In genomic region chr11:102578341-102579118, GRCm38 (mm10) we compare ENCODE assay signal across 8 mouse cellular contexts. TPM values are rescaled to one million over a fixed set of nuclear protein-coding genes. Genes with fewer than 3 reads are reported as not detected.
A peak's percentile ranks its signal among the peaks of the same experiment; 100 is the strongest.
DNase-seq lines count a peak whose midpoint lies in the region.

No protein-coding gene starts in this region.

- DNase-seq in 3134 (ENCODE audit: extremely low read depth, insufficient read length, low spot score) (peak; percentile 73), liver (peak; percentile 88)
- peak; percentile 81 to 86 for DNase-seq in adrenal gland, adult 18-20 months (ENCODE audit: low spot score in 2 of 2)
- DNase-seq in embryo, embryonic 11.5 days (ENCODE audit: low read depth, low spot score), result peak; percentile 80
- peak; percentile 95 for DNase-seq in heart, adult 11 months
- peak; percentile 33 for DNase-seq in kidney, adult 11 months
- DNase-seq in monocyte, adult 2 months (ENCODE audit: low read depth in 1 of 2, low spot score in 2 of 2), result peak; percentile 27 to 55
- peak; percentile 49 to 68 for DNase-seq in spleen, postnatal 14 days (ENCODE audit: low spot score in 2 of 2)

RNA-seq across cellular contexts. Expression of gene Gm11627, which starts 0.7 kb away (rescaled TPM):
- total RNA-seq in adrenal gland, adult 18-20 months (2021), result not detected

RNA-seq across cellular contexts. Expression of gene Gpatch8, which starts 22.3 kb away (rescaled TPM):
- 10 to 100 TPM; 24.6 to 29.8 TPM for total RNA-seq in adrenal gland, adult 18-20 months (2021)

RNA-seq across cellular contexts. Expression of gene Fzd2, which starts 25.7 kb away (rescaled TPM):
- total RNA-seq in adrenal gland, adult 18-20 months (2021), result 1 to 10 TPM; 2.6 to 3.6 TPM

Comparison
In these comparisons a context has a peak if more than half of its experiments do, and no peak if none do; other contexts are left out.
1. Peak in every context shown above with its lines: DNase-seq.
2. DNase-seq: peak in every context shown above with its lines; median percentile 95 in heart, adult 11 months; 88 in liver; 84 in adrenal gland, adult 18-20 months; 80 in embryo, embryonic 11.5 days; 73 in 3134; 58 in spleen, postnatal 14 days; 41 in monocyte, adult 2 months; 33 in kidney, adult 11 months.